Mouse (Mus musculus) kidney, postnatal 4 days (tissue): ENCODE measurements at regions not wholly inside any gene's neighbourhood (a gene's known extent, or its start where the extent isn't known, plus 50 kb on each side); places are given as distances from the start of the nearest gene placed in this dataset.

Experiments
- DNase-seq, 2 experiments: peaks; one replicate each; pipeline ENCODE4 v3.0.0; 2021; ENCODE audit warnings: mixed read lengths in 2 of 2

GRCm38 (mm10) chr8:34485346-34485745 lies 373.8 kb upstream of the Gm10131 start:
- no peak for DNase-seq

DNA sequence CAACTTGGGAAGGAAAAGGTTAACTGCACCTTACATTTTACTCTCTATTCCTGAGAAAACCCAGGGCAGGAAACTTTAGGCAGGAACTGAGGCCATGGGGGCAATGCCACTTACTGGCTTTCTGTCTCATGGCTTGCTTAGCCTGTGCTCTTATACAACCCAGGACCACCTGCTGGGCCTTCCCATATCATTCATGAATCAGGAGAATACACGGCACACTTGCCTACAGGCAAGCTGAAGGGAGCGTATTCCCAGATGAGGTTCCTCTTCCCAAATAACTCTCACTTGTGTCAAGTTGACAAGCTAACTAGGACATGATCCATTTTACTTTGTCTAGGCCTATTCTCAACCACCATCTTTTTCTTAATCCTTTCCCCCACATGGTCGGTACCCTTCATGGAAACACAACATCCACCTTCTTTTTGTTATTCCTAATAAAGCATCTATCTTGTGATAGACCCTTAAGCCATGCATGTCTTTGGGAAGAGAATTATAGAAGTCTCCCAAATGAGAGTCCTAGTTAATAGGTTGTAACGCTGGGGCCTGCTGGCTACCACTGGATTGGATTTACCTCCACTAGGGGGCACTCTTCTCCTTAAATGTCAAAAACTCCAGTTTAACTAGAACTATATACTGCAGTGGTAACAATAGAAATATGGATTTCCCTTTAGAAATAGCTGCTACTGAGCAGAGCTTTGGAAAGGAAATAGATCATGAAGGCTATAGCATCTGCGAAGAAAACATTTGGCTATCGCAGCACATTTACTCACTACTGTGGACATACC lies 373.2 kb upstream of the Gm10131 start:
- DNase-seq, result peak; percentile 38 to 55

DNA sequence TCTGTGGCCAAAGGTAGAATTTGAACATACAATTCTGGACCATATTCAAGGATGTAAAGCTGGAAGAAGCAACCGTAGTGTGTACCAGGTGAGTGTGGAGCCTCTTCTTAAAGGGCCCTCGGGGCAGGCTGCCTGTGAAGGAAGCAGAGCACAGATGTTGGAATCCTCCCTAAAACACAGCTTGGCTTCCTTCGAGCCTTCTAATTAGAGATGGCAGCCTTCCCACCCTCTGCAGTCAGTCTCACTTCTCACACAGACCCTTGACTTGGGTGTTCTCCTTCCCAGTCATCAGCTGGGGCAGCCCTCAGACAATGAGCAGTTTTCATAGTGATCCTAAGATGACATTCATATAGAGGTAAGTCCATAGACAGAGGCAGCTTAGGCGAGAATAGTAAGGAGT lies 371.7 kb upstream of the Gm10131 start:
- DNase-seq, result no peak

- DNase-seq, result no peak
These were observed 371.1 kb upstream of the Gm10131 start for GRCm38 (mm10) chr8:34482676-34483075.

DNA sequence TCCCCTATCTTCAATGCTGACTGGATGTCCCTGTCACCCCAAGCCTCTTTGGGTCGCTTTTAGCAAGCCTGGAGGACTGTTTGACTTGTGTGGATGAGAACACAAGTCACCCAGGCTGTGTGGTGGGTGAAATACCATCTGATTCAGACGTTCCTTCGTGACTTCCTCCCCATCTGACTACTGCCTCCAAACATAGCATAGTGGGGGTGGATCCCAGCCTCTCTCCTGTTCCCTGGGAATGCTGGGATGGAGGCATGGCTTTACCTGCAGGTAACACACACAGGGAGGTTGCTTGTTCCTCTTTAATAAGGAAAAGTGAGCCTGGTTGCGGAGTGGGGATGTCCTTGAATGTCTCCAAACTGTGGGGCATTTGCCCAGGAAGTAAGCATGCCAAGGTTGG lies 369.0 kb upstream of the Gm10131 start:
- no peak for DNase-seq

DNA sequence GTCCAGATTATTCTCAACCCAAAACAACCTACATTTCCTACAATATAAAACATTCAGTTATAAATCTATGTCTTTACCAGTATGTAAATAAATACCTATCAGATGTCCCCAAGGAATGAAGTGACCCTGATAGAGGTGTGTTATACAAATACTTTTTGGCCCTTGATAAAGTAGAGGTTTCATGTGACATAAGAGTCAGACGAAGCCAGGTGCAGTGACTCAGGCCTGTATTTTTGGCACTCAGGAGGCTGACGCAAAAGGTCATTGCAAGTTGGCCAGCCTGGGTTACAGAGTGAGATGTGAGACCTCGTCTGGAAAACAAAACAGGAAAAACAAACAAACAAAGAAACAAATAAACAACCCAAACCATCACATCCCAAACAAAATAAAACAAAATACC lies 367.4 kb upstream of the Gm10131 start:
- no peak for DNase-seq

DNA sequence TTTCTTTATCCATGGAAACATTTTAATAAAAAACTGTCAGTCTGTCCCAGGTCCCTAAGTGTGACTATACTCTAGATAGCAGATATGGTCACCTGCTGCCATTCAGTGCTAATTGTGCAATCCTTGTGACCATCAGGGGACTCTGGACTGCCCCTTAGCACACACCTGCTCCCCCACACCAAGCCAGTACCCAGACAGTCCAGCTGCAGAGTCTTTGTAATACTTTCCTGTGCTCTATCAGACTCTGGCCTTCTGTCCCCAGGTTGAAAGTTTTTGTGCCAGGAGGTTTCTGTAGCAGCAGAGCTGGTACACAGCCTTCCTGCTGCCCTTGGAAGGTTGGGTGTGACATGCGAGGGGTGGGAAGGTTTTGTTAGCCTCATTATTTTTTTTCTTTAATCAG lies 366.9 kb upstream of the Gm10131 start:
- no peak for DNase-seq

- no peak for DNase-seq
These were observed 364.7 kb upstream of the Gm10131 start for GRCm38 (mm10) chr8:34476146-34476820.

GRCm38 (mm10) chr8:34474593-34474992 lies 363.1 kb upstream of the Gm10131 start:
- peak in 1 of 2 experiments; percentile 22 for DNase-seq

- no peak for DNase-seq
These were observed 362.2 kb upstream of the Gm10131 start for GRCm38 (mm10) chr8:34473769-34474168.

- DNase-seq, result no peak
These were observed 361.8 kb upstream of the Gm10131 start for GRCm38 (mm10) chr8:34473301-34473700.

GRCm38 (mm10) chr8:34472846-34473245 lies 361.3 kb upstream of the Gm10131 start:
- DNase-seq, result no peak

DNA sequence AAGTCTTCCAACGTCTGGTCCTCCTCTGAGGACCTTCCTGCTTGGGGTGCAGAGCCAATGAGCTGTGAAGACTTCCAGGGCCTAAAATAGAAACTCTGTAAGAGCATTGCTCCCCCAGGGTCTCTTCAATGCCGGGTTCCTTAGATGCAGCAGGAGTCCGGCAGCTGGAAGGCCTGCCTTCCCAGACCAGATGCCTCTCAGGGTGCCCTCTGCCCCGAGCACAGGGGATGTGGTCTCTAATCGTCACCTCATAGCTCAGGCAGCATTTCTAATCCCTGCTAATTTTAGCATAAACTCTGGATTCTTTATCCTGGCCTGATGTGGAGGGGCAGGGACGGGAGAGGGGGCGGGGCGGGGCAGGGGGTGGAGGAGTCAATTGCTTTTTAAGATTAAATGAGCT lies 360.9 kb upstream of the Gm10131 start:
- DNase-seq, result peak in 1 of 2 experiments; percentile 21

DNA sequence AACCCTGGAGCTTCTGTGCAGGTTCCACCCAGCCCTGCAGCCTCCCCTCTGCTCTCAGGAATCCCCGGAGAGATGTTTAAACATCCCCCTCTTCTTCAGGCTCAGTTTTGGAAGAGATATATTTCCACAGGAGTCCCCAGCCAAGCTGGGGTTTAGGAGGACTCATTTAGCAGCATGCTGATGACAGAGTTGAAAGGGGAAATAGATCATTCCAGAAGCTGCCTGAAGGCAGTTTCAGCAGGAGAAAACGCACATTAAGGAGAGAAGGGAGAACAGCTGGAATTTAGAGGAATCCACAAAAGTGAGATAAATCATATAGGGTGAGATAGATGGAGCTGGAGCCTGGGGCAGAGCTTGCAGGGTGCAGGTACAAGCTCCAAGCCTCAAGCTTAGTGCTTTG lies 357.6 kb upstream of the Gm10131 start:
- DNase-seq, result no peak

- DNase-seq, result peak in 1 of 2 experiments; percentile 18
These were observed 355.3 kb upstream of the Gm10131 start for GRCm38 (mm10) chr8:34466786-34467364.

DNA sequence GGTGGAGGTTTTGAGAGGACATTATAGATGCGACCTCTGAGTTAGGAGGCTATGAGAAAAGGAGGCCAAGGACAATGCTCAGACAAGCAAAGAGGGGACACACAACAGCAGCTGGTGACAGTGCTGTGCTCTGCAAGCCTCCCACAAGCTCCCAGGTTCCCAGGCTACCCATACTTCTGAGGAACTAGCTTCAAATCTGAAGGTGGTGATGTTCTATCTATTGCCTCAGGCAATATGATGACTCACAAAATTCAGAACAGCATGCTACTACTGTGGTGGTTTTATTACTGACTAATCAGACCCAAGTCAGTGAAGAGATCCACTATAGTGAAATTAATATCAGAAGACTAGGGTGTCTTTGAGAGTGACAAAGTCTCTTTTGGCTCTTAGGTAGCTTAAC lies 353.9 kb upstream of the Gm10131 start:
- DNase-seq, result no peak

DNA sequence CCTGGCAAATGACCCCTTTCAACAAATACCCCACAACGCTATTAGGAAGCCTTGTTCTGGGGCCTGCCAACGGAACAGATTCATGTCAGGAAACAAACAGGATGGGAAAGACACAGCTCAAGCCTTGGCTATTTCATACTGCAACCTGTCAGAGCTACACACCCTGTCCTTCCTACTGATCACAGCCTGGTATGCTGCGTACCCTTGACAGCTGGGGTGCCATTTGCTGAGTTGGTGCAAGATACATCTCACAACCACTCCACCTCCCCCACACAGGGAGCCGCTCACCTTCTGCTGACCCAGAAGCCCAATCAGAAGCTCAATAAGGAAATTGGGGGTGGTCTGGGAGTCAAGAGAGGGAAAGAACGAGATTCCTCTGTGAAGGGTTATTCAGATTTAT lies 350.7 kb upstream of the Gm10131 start:
- DNase-seq, result no peak

GRCm38 (mm10) chr8:34458300-34458699 lies 346.8 kb upstream of the Gm10131 start:
- no peak for DNase-seq

DNA sequence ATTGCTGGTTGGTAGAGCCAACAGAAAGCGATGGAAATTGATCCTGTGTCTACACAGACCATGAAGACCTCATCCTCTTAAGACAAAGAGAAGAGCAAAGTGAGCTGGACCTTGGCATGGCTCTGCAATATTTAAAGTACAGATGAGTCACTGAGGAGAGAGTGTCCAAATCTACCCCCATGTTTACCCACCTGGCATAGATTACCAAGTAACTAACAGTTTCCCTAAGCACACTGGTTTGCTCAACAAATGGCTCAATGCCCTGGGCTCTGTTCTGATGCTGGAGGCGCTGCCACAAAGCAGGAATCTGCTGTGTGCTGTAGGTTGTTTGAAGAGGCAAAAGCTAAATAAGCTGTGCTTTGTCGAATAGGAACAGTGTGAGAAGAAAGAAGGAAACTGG lies 345.0 kb upstream of the Gm10131 start:
- DNase-seq, result no peak

GRCm38 (mm10) chr8:34455376-34455775 lies 343.8 kb upstream of the Gm10131 start:
- DNase-seq, result peak; percentile 43 to 54

DNA sequence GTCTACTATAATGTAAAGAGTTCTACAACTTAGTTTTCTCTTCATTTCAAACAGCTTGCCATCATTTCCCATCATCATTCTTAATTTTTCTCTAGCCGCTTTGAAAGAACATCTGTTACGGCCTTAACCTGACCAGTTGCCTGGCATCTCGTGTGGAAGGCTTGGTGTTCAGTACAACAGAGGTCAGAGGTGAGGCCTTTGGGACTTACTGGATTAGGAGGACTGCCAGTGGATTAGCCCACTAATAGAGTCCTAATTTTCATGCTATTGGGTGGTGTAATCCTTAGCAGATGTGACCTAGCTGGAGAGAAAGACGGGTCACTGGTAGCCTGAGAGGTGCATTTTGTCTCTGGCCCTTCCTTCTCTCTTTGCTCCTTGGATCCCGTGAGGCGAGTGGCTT lies 341.3 kb upstream of the Gm10131 start:
- DNase-seq, result no peak

- DNase-seq, result no peak
These were observed 339.9 kb upstream of the Gm10131 start for GRCm38 (mm10) chr8:34451211-34452000.

DNA sequence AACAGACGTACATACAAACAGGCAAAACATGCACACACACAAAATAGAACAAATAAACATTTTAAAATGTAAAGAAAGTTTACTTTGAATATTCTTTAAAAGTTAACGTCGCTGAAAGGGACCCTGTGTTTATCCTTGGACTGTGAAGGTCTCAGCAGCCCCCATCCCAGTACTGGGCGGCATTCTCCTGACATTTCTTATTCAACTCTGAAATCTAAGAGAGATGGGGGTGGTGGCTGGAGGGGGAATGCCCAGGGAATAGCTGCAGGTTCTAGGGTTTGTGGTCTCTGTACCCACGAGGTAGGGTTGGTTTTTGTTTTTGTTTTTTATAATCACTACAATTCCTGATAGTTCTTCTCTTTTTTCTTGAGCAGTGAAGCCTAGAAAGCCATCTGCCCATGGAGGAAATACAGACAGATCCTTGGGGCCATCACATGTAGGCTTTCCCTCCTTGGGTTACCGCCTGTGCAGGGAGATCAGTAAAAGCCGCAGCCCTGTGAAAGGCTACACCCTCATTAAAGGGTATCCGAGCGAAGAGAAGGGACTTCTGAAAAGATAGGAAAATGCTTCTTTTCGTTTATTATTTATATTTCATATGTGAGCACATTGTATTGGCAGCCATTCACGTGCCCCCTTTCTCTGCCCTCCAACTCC lies 338.0 kb upstream of the Gm10131 start:
- DNase-seq, result no peak
